Mouse (Mus musculus) heart, embryonic 14.5 days (tissue): ENCODE results near the gene Ntn5. TPM values are rescaled to one million over a fixed set of nuclear protein-coding genes. Genes with fewer than 3 reads are reported as not detected.
"Not testable (repeated sequence)": the region's sequence is repeated elsewhere in the genome, so short reads cannot be mapped to it uniquely, and the experiment has no call there.

ENCODE experiments used
- ATAC-seq: fragments of 200-750 bp; cut with Nextera tagmentation; 2 replicates; pipeline ENCODE4 v1.8.0; 2017; ENCODE audit warnings: low read depth, moderate TSS enrichment; ENCODE audit not compliant: insufficient number of reproducible peaks, insufficient read depth, low FRiP score
- H3K27ac ChIP-seq, 2 experiments: fragments of 200-500 bp in 1 of 2; fragments of 300-500 bp in 1 of 2; sonication (generic) in 1 of 2; replicated peaks in 1 of 2; 2 replicates each; pipeline ENCODE4 v1.5.1; 2012 to 2014; ENCODE audit warnings: low read depth in 2 of 2, low read length in 2 of 2, control low read depth in 1 of 2, mild to moderate bottlenecking in 1 of 2, mixed read lengths in 1 of 2; ENCODE audit not compliant: control insufficient read depth in 1 of 2, insufficient read depth in 1 of 2
- H3K27me3 ChIP-seq: fragments of 300-500 bp; sonication (generic); 2 replicates; pipeline ENCODE4 v1.6.1; 2014; ENCODE audit warnings: mild to moderate bottlenecking, low read length, control low read depth; ENCODE audit not compliant: control insufficient read depth, insufficient read depth
- H3K36me3 ChIP-seq: fragments of 300-500 bp; sonication (generic); 2 replicates; pipeline ENCODE4 v1.6.1; 2014; ENCODE audit warnings: mild to moderate bottlenecking, control low read depth, low read length, mixed read lengths; ENCODE audit not compliant: control insufficient read depth, insufficient read depth
- H3K4me1 ChIP-seq, 2 experiments: fragments of 200-500 bp in 1 of 2; fragments of 300-500 bp in 1 of 2; sonication (generic) in 1 of 2; 2 replicates each; pipeline ENCODE4 v1.6.1; 2012 to 2014; ENCODE audit warnings: low read length in 2 of 2, control low read depth in 1 of 2, mixed read lengths in 1 of 2; ENCODE audit not compliant: control insufficient read depth in 2 of 2, insufficient read depth in 2 of 2
- H3K4me2 ChIP-seq: fragments of 300-500 bp; sonication (generic); 2 replicates; pipeline ENCODE4 v1.6.1; 2014; ENCODE audit warnings: mild to moderate bottlenecking, low read length
- H3K4me3 ChIP-seq, 2 experiments: fragments of 200-500 bp in 1 of 2; fragments of 300-500 bp in 1 of 2; sonication (generic) in 1 of 2; 2 replicates each; pipeline ENCODE4 v1.5.1; 2012 to 2014; ENCODE audit warnings: low read length in 2 of 2, mild to moderate bottlenecking in 2 of 2, control low read depth in 1 of 2, low read depth in 1 of 2, moderate library complexity in 1 of 2; ENCODE audit not compliant: control insufficient read depth in 1 of 2, insufficient read depth in 1 of 2
- H3K9ac ChIP-seq: fragments of 300-500 bp; sonication (generic); 2 replicates; pipeline ENCODE4 v1.6.1; 2014; ENCODE audit warnings: mild to moderate bottlenecking, low read length
- H3K9me3 ChIP-seq: fragments of 300-500 bp; sonication (generic); 2 replicates; pipeline ENCODE4 v1.6.1; 2016; ENCODE audit warnings: low read length, control low read depth; ENCODE audit not compliant: control insufficient read depth
- WGBS: fragments of 180-500 bp; shearing (Covaris S2); extraction: QIAGEN DNeasy Blood & Tissue Kit; methylation state at CpG from one replicate; pipeline ENCODE4 v1.1.7; 2014; 5-methylcytosine and 5-hydroxymethylcytosine counted together
- polyA plus RNA-seq: library from polyadenylated mRNA; unstranded; fragments of >200 nt; fragmentation: Nextera tagmentation; extraction: Ambion mirVana; gene quantifications from 2 replicates; pipeline ENCODE4 v1.2.1, GENCODE M21; 2014

Ntn5 gene
- polyA plus RNA-seq, 1 experiment from 2014 or later, result not detected

DNA sequence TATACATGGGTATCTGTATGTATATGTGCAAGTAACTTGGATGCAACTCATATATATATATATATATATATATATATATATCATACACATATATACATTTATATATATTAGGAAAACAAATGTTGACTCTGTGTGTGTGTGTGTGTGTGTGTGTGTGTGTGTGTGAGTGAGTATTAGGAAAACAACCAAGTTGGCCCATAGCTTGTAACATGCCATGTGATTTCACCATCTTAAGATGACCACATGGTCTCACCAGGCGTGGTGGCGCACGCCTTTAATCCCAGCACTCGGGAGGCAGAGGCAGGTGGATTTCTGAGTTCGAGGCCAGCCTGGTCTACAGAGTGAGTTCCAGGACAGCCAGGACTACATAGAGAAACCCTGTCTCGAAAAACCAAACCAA is 22.1 kb upstream of the Ntn5 start:
- not testable (repeated sequence) for H3K9ac ChIP-seq, H3K4me1 ChIP-seq, H3K36me3 ChIP-seq, H3K9me3 ChIP-seq, H3K27ac ChIP-seq, H3K4me2 ChIP-seq, H3K27me3 ChIP-seq, H3K4me3 ChIP-seq, ATAC-seq
- 83% methylated on average over 6 of the region's 6 CpGs for WGBS

GRCm38 (mm10) chr7:45665303-45666138 is 18.3 kb upstream of the Ntn5 start:
- Histone ChIP-seq H3K4me1 (peaks cover 3 to 9% of the 10 kb centered on the region in 2 experiments; a peak in 1 of 4 replicates), H3K9me3 (peaks cover 4% of the 10 kb centered on the region; the same call in 1 of the 2 replicates), H3K36me3 (no peaks in the 10 kb centered on the region), H3K27me3 (no peaks in the 10 kb centered on the region), H3K4me2 (no peak overlapping the region), H3K9ac (no peak overlapping the region), H3K4me3 (no peak overlapping the region), H3K27ac (no peak overlapping the region)
- WGBS, result 53% methylated on average over 13 of the region's 13 CpGs
- no peak for ATAC-seq

GRCm38 (mm10) chr7:45666161-45666560 is 17.7 kb upstream of the Ntn5 start, which contains the start of gene Fut2:
Fut2 (minus strand) TSS chr7:45666394.
- WGBS, result 82% methylated on average over 7 of the region's 7 CpGs

DNA sequence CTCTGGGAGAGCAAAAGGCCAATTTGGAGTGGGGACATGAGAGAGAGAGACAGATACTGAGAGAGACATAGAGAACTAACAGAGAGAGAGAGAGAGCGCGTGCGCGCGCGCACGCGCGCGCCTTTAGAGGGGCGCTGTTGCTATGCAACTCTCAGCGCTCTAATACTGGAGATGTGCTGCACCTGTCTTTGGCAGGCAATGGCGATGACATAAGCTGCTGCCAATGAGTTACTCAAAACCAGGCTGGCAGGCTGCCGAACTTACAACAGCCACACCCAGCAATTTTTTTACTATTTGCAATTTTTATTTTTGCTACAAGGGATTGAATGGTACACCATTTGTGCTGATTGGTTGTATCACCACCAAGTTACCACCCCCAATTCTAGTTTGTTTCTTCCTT is 16.1 kb upstream of the Ntn5 start:
- Histone ChIP-seq H3K27ac (no peak overlapping the region), H3K4me3 (no peak overlapping the region), H3K4me1 (peaks cover 3 to 9% of the 10 kb centered on the region in 2 experiments; a peak in 1 of 4 replicates), H3K36me3 (no peaks in the 10 kb centered on the region), H3K4me2 (no peak overlapping the region), H3K27me3 (no peaks in the 10 kb centered on the region), H3K9me3 (peaks cover 4% of the 10 kb centered on the region; the same call in 1 of the 2 replicates), H3K9ac (no peak overlapping the region)
- 76% methylated on average over 14 of the region's 14 CpGs for WGBS
- ATAC-seq, result no peak

More at GRCm38 (mm10) chr7:45666161-45666560, 17.7 kb upstream of the Ntn5 start, which contains the start of gene Fut2:
- Histone ChIP-seq H3K4me2 (no peak within 1 kb of the TSS), H3K4me3 (no peak within 1 kb of the TSS), H3K27me3 (no peaks in the 10 kb centered on the region), H3K27ac (no peak within 1 kb of the TSS), H3K9ac (no peak within 1 kb of the TSS), H3K4me1 (peaks cover 3 to 9% of the 10 kb centered on the region in 2 experiments; a peak in 1 of 4 replicates), H3K9me3 (peaks cover 4% of the 10 kb centered on the region; the same call in 1 of the 2 replicates), H3K36me3 (no peaks in the 10 kb centered on the region)
- no peak for ATAC-seq

DNA sequence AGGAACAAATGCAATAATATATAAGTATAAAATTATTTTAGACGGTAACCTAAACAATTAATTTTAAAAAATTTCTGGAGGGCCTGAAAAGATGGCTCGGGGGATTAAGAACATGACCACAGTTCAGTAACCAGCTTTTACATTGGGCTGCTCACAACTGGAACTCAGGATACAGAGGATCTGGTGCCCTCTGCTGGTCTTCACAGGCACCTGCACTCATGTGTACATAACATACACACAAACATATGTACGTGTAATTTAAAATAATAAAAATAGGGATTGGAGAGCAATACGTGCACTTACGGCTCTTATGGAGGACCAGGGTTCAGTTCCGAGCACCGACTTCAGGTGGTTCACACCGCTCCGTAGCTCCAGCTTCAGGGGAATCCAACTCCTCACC is 14.9 kb upstream of the Ntn5 start:
- 95% methylated on average over 9 of the region's 9 CpGs for WGBS
- Histone ChIP-seq H3K4me3 (no peak overlapping the region), H3K4me2 (no peak overlapping the region), H3K9ac (no peak overlapping the region), H3K9me3 (peaks cover 4% of the 10 kb centered on the region; the same call in 1 of the 2 replicates), H3K4me1 (peaks cover 3 to 7% of the 10 kb centered on the region in 2 experiments; a peak in 1 of 4 replicates), H3K27me3 (no peaks in the 10 kb centered on the region), H3K27ac (no peak overlapping the region), H3K36me3 (no peaks in the 10 kb centered on the region)
- no peak for ATAC-seq

DNA sequence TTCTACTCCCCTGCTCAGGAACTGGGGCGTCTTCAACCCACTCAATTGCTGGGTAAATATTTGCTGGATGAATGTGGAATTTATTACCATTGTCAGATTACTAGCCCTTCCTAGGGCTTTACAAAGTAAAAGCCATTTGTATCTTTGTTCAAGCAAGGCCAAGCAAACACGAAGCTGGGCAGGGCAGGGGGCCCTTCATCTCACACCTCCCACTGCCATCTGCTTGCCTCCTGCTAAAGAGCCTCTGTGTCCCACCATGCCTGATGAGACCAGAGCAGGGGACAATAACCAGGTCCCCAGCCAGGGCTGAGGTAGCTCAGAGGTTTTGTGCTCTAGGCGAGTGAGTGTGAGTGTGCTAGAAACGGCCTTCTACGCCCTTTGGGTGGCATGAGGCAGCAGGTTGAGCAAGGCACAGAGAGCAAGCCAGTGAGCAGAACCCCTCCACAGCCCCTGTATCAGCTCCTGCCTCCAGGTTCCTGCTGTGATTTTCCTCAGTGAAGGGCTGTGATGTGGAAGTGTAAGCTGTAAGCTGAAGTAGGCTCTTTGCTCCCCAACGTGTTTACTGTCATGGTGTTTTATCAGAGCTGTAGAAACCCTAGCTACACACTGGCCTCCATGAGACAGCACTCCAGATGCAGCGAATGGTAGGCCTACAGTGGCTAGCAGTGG is 6.1 kb upstream of the Ntn5 start:
- 76% methylated on average over 7 of the region's 7 CpGs for WGBS
- no peak overlapping the region for H3K9ac ChIP-seq
- H3K9me3 ChIP-seq, result no peaks in the 10 kb centered on the region
- ATAC-seq, result no peak
- H3K27me3 ChIP-seq, result no peaks in the 10 kb centered on the region
- H3K4me1 ChIP-seq, result peaks cover 5 to 15% of the 10 kb centered on the region in 2 experiments
- H3K4me2 ChIP-seq, result no peak overlapping the region
- H3K4me3 ChIP-seq, result no peak overlapping the region
- H3K27ac ChIP-seq, result no peak overlapping the region
- no peaks in the 10 kb centered on the region for H3K36me3 ChIP-seq

- H3K27me3 ChIP-seq, result no peaks in the 10 kb centered on the region
- 91% methylated on average over 14 of the region's 14 CpGs for WGBS
- H3K4me2 ChIP-seq, result no peak overlapping the region
- no peak for ATAC-seq
- peaks cover 5 to 15% of the 10 kb centered on the region in 2 experiments for H3K4me1 ChIP-seq
- no peaks in the 10 kb centered on the region for H3K36me3 ChIP-seq
- no peak overlapping the region for H3K27ac ChIP-seq
- H3K9me3 ChIP-seq, result no peaks in the 10 kb centered on the region
- H3K9ac ChIP-seq, result no peak overlapping the region
- no peak overlapping the region for H3K4me3 ChIP-seq
These were observed 5.3 kb upstream of the Ntn5 start for GRCm38 (mm10) chr7:45678513-45678912.
